Mouse (Mus musculus): ENCODE data around the gene Hrc. TPM values are rescaled to one million over a fixed set of nuclear protein-coding genes. Genes with fewer than 3 reads are reported as not detected.

Hrc gene
- polyA plus RNA-seq, 1 experiment from 2014 or later, result 0.76 TPM

DNA sequence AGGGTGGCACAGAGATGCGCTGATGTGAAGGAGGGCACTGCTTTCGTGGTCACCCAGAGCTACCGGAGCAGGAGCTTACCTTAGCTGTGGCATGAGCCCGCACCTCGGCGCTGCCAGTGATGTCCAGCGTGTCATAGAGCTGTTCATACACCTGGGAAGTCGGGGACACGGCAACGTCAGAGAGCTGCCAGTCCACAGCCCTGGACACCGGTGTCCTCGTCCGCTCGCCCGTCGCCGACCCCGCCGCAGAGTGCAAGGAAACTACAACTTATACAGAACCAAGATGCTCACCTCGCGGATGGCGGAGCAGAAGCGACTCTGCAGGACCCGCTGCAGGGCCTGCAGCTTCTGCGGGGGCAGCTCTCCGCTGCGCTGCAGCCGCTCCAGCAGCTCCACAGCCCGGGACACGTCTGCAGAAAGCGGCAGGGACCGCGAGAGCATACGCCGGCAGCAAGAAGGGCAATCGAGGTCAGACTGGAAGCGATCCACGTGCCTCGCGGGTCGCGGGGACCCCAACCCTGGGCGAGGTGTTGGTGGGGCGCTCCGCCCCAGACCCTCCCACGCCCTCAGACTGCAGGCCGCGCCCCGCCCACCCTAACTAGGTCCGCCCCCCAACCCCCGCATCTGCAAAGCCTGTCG, 34.9 kb downstream of the Hrc start:
- 0 out of 2 replicates have a peak, but pooled peaks have one; percentile 5 for ATAC-seq
- no peak overlapping the region for H3K27ac ChIP-seq (ENCODE audit: low read depth, low read length)
- TF ChIP-seq CTCF (IDR thresholded peaks at IDR 0.05; ENCODE audit: low read depth), result no peak

DNA sequence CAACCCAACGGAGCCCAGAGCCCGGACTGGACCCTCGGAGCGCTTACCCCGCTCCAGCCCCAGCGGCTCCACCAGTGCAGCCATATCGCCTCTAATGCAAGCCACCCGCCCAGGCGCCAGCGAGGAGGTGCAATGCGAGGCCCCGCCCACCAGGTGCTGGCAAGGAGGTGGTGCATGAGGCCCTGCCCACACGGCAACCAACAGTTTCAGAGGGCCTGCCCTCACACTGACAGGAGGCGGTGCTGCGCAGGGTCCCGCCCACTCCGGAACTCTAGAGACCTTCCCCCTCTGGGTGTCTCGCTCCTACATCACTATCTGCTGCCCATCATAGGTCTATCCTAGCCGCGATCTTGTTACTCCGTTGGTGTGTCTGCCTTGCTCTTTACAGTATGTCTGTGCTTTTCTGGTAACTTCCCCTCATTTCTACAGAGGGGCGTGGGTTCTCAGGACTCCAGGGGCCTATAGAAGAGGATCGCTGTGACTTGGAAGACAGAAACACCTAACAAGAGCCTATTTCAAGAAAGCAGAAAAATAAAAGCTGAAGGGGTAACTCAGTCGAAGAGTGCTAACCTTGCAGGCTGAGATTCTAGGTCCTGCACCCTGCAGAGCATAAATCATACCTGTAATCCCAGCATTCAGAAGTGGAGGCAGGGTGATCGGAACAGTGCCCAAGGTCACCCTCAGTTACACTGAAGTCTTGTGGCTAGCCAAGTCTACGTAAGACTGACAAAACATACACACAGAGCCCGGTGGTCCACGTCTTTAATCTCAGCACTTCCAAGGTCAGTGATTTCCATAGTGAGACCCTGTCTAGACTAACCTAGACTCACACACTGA, 35.6 kb downstream of the Hrc start, which contains the start of gene Lin7b:
Lin7b (minus strand) TSS at position 109 of the 837 bp plus-strand sequence.
- peak; percentile 71 for ATAC-seq
- Histone ChIP-seq H3K9me3 (ENCODE audit: control insufficient read depth) (no peaks in the 10 kb centered on the region), H3K4me2 (replicated peaks; ENCODE audit: low read depth) (peak within 1 kb of the TSS; percentile 98), H3K4me3 (ENCODE audit: low read depth, low read length) (peak within 1 kb of the TSS; percentile 53), H3K27me3 (replicated peaks; ENCODE audit: control insufficient read depth, insufficient read depth, low read length) (peaks cover 25% of the 10 kb centered on the region), H3K4me1 (replicated peaks; ENCODE audit: control insufficient read depth, insufficient read depth, low read length) (peaks cover 4% of the 10 kb centered on the region; the same call in 1 of the 2 replicates), H3K27ac (ENCODE audit: low read depth, low read length) (no peak within 1 kb of the TSS), H3K36me3 (ENCODE audit: control insufficient read depth, insufficient read depth) (peaks cover 10% of the 10 kb centered on the region), H3K9ac (ENCODE audit: low read depth, low read length) (peak within 1 kb of the TSS; percentile 48)
- TF ChIP-seq CTCF (IDR thresholded peaks at IDR 0.05; ENCODE audit: low read depth), result peak; percentile 46
- WGBS, result 9% methylated on average over 28 of the region's 28 CpGs

More for the DNA sequence above, 34.9 kb downstream of the Hrc start:
- WGBS, result 5% methylated on average over 52 of the region's 52 CpGs
- Histone ChIP-seq H3K4me3 (ENCODE audit: low read depth, low read length) (peak overlapping the region; percentile 53), H3K4me1 (replicated peaks; ENCODE audit: control insufficient read depth, insufficient read depth, low read length) (peaks cover 4% of the 10 kb centered on the region; the same call in 1 of the 2 replicates), H3K4me2 (replicated peaks; ENCODE audit: low read depth) (peak overlapping the region; percentile 98), H3K36me3 (ENCODE audit: control insufficient read depth, insufficient read depth) (peaks cover 3% of the 10 kb centered on the region; the same call in 1 of the 2 replicates), H3K9ac (ENCODE audit: low read depth, low read length) (peak overlapping the region; percentile 48), H3K27me3 (replicated peaks; ENCODE audit: control insufficient read depth, insufficient read depth, low read length) (peaks cover 31% of the 10 kb centered on the region), H3K9me3 (ENCODE audit: control insufficient read depth) (no peaks in the 10 kb centered on the region)

DNA sequence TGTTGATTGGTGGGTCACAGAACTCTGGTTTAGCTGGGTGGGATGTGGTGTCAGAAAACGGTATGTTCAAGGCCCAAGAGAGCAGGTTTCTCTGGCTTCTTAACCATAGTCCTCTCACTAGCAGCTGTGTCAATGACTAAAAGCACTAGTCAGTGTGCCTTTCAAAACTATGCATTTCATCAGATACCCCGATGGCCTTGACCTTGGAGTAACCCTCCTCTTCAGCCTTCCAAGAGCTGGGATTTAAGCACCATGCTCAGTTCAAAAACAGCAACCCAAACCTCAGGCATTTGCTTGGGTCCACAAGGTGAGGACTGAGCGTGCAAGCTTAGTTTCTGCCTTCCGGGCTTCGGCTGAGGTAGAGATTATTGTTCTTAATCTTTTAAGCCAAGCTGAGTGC, 37.3 kb downstream of the Hrc start:
- H3K4me3 ChIP-seq (ENCODE audit: low read depth, low read length), result no peak overlapping the region
- TF ChIP-seq CTCF (IDR thresholded peaks at IDR 0.05; ENCODE audit: low read depth), result no peak
- no peak overlapping the region for H3K27ac ChIP-seq (ENCODE audit: low read depth, low read length)
- no peak overlapping the region for H3K9ac ChIP-seq (ENCODE audit: low read depth, low read length)
- ATAC-seq, result no peak
- H3K27me3 ChIP-seq (replicated peaks; ENCODE audit: control insufficient read depth, insufficient read depth, low read length), result peaks cover 14% of the 10 kb centered on the region
- peaks cover 4% of the 10 kb centered on the region; the same call in 1 of the 2 replicates for H3K4me1 ChIP-seq (replicated peaks; ENCODE audit: control insufficient read depth, insufficient read depth, low read length)
- H3K36me3 ChIP-seq (ENCODE audit: control insufficient read depth, insufficient read depth), result peaks cover 26% of the 10 kb centered on the region
- no peak overlapping the region for H3K4me2 ChIP-seq (replicated peaks; ENCODE audit: low read depth)
- WGBS, result 73% methylated on average over 5 of the region's 5 CpGs
- no peaks in the 10 kb centered on the region for H3K9me3 ChIP-seq (ENCODE audit: control insufficient read depth)

DNA sequence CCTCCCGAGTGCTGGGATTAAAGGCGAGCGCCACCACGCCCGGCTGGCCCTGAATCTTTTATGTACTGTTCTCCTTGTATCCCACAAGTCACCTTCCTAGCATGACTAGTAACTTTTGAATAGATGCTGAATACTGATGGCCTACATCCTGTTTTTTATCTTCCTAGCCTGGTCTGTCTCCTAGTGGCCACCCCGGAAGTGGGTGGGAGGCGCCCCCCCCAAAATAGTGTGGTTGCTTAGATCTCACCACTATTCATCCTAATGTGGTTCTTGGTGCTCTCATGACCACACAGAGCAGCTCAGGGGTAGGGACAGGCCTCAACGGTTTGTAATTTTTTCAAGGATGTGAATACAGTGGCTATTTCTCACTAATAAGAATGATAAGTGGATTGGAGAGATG, 39.5 kb downstream of the Hrc start:
- H3K27ac ChIP-seq (ENCODE audit: low read depth, low read length), result no peak overlapping the region
- H3K9ac ChIP-seq (ENCODE audit: low read depth, low read length), result no peak overlapping the region
- H3K9me3 ChIP-seq (ENCODE audit: control insufficient read depth), result no peaks in the 10 kb centered on the region
- H3K4me3 ChIP-seq (ENCODE audit: low read depth, low read length), result no peak overlapping the region
- H3K27me3 ChIP-seq (replicated peaks; ENCODE audit: control insufficient read depth, insufficient read depth, low read length), result no peaks in the 10 kb centered on the region
- TF ChIP-seq CTCF (IDR thresholded peaks at IDR 0.05; ENCODE audit: low read depth), result no peak
- H3K4me1 ChIP-seq (replicated peaks; ENCODE audit: control insufficient read depth, insufficient read depth, low read length), result peaks cover 4% of the 10 kb centered on the region; the same call in 1 of the 2 replicates
- ATAC-seq, result no peak
- WGBS, result 86% methylated on average over 8 of the region's 8 CpGs
- H3K36me3 ChIP-seq (ENCODE audit: control insufficient read depth, insufficient read depth), result peaks cover 48% of the 10 kb centered on the region
- no peak overlapping the region for H3K4me2 ChIP-seq (replicated peaks; ENCODE audit: low read depth)

DNA sequence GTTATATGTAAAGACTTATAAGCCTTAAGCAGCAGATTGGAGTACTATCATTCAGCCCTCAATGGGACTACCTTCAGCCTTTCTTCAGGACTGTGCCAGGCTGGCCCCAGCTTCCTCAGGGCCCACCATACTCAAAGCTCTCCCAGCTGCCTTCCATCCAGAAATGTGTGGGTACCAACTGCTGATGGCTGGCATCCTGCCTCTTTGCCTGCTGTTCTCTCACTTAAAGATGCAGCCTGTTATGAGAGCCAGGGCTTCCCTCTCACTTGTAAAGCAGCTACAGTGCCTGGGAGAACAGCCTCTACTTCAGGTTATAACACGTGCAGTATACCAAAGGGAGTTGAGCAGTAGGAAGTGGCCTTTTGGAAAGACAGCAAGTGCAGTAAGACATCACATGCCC, 41.0 kb downstream of the Hrc start:
- no peak for TF ChIP-seq CTCF (IDR thresholded peaks at IDR 0.05; ENCODE audit: low read depth)
- H3K4me3 ChIP-seq (ENCODE audit: low read depth, low read length), result no peak overlapping the region
- H3K27ac ChIP-seq (ENCODE audit: low read depth, low read length), result no peak overlapping the region
- H3K9ac ChIP-seq (ENCODE audit: low read depth, low read length), result no peak overlapping the region
- ATAC-seq, result no peak
- no peaks in the 10 kb centered on the region for H3K27me3 ChIP-seq (replicated peaks; ENCODE audit: control insufficient read depth, insufficient read depth, low read length)
- H3K9me3 ChIP-seq (ENCODE audit: control insufficient read depth), result no peaks in the 10 kb centered on the region
- H3K4me1 ChIP-seq (replicated peaks; ENCODE audit: control insufficient read depth, insufficient read depth, low read length), result no peaks in the 10 kb centered on the region
- H3K4me2 ChIP-seq (replicated peaks; ENCODE audit: low read depth), result no peak overlapping the region
- H3K36me3 ChIP-seq (ENCODE audit: control insufficient read depth, insufficient read depth), result peaks cover 63% of the 10 kb centered on the region
- WGBS, result 69% methylated on average over 1 of the region's 1 CpGs

DNA sequence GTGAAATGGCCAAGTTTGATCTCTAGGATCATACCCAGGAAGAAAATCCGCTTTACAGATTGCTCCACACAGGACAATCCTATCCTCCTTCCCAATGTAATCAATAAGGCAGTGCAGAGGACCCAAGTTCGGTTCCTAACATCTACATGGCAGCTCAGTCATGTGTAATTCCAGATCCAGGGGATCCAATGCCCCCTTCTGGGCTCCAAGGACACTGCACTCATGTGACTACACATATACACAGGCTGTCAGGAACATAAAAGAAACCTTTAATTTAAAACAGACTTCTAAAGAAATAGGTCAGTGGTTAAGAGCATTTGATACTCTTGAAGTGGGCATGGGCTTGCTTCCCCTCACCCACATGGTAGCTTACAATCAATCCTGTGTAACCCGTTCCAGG, 51.0 kb downstream of the Hrc start:
- TF ChIP-seq CTCF (IDR thresholded peaks at IDR 0.05; ENCODE audit: low read depth), result peak; percentile 57

More for the DNA sequence above, 51.0 kb downstream of the Hrc start:
- Histone ChIP-seq H3K9ac (ENCODE audit: low read depth, low read length) (no peak overlapping the region), H3K4me3 (ENCODE audit: low read depth, low read length) (no peak overlapping the region), H3K36me3 (ENCODE audit: control insufficient read depth, insufficient read depth) (peaks cover 96% of the 10 kb centered on the region), H3K27ac (ENCODE audit: low read depth, low read length) (no peak overlapping the region), H3K9me3 (ENCODE audit: control insufficient read depth) (no peaks in the 10 kb centered on the region), H3K4me2 (replicated peaks; ENCODE audit: low read depth) (no peak overlapping the region), H3K4me1 (replicated peaks; ENCODE audit: control insufficient read depth, insufficient read depth, low read length) (no peaks in the 10 kb centered on the region), H3K27me3 (replicated peaks; ENCODE audit: control insufficient read depth, insufficient read depth, low read length) (no peaks in the 10 kb centered on the region)
- no peak for ATAC-seq
- 92% methylated on average over 3 of the region's 3 CpGs for WGBS

Other genes starting within 250 kb of the Hrc start
- gene Rcn3, start 243.1 kb upstream of the Hrc start, polyA plus RNA-seq (2015; fragmentation: Nextera tagmentation; extraction: Ambion mirVana), result 81.8 and 85.6 TPM in 2 replicates
- 2,929 and 3,267 TPM in 2 replicates for gene Fcgrt, start 231.4 kb upstream of the Hrc start, polyA plus RNA-seq (2015; fragmentation: Nextera tagmentation; extraction: Ambion mirVana)
- 1,691 and 1,755 TPM in 2 replicates for gene Rps11, start 210.9 kb upstream of the Hrc start, polyA plus RNA-seq (2015; fragmentation: Nextera tagmentation; extraction: Ambion mirVana)
- gene Rpl13a, start 206.5 kb upstream of the Hrc start, polyA plus RNA-seq (2015; fragmentation: Nextera tagmentation; extraction: Ambion mirVana), result 1,616 and 1,752 TPM in 2 replicates
- 0.70 and 0.82 TPM in 2 replicates for gene Gm45713, start 199.1 kb upstream of the Hrc start, polyA plus RNA-seq (2015; fragmentation: Nextera tagmentation; extraction: Ambion mirVana)
- gene Flt3l, start 198.9 kb upstream of the Hrc start, polyA plus RNA-seq (2015; fragmentation: Nextera tagmentation; extraction: Ambion mirVana), result 2.1 and 2.7 TPM in 2 replicates
- gene Pih1d1, start 181.0 kb upstream of the Hrc start, polyA plus RNA-seq (2015; fragmentation: Nextera tagmentation; extraction: Ambion mirVana), result 63.6 and 64.7 TPM in 2 replicates
- gene Aldh16a1, start 180.7 kb upstream of the Hrc start, polyA plus RNA-seq (2015; fragmentation: Nextera tagmentation; extraction: Ambion mirVana), result 86.8 and 102 TPM in 2 replicates
- gene Slc17a7, start 171.3 kb upstream of the Hrc start, polyA plus RNA-seq (2015; fragmentation: Nextera tagmentation; extraction: Ambion mirVana), result not detected in 2 replicates
- not detected in 2 replicates for gene Gfy, start 155.7 kb upstream of the Hrc start, polyA plus RNA-seq (2015; fragmentation: Nextera tagmentation; extraction: Ambion mirVana)
- gene Pth2, start 154.3 kb upstream of the Hrc start, polyA plus RNA-seq (2015; fragmentation: Nextera tagmentation; extraction: Ambion mirVana), result not detected in 2 replicates
- 0.07 TPM in 1 of 2 replicates, not detected in the other for gene Ccdc155, start 130.4 kb upstream of the Hrc start, polyA plus RNA-seq (2015; fragmentation: Nextera tagmentation; extraction: Ambion mirVana)
- gene Dkkl1, start 123.1 kb upstream of the Hrc start, polyA plus RNA-seq (2015; fragmentation: Nextera tagmentation; extraction: Ambion mirVana), result 0.47 and 0.55 TPM in 2 replicates
- 18.7 and 20.8 TPM in 2 replicates for gene Tead2, start 119.5 kb upstream of the Hrc start, polyA plus RNA-seq (2015; fragmentation: Nextera tagmentation; extraction: Ambion mirVana)
- 1.6 and 2.3 TPM in 2 replicates for gene Cd37, start 96.2 kb upstream of the Hrc start, polyA plus RNA-seq (2015; fragmentation: Nextera tagmentation; extraction: Ambion mirVana)
- not detected in 2 replicates for gene Slc6a16, start 94.2 kb upstream of the Hrc start, polyA plus RNA-seq (2015; fragmentation: Nextera tagmentation; extraction: Ambion mirVana)
- not detected in 2 replicates for gene Slc6a21, start 57.8 kb upstream of the Hrc start, polyA plus RNA-seq (2015; fragmentation: Nextera tagmentation; extraction: Ambion mirVana)
- gene Trpm4, start 1.5 kb upstream of the Hrc start, polyA plus RNA-seq (2015; fragmentation: Nextera tagmentation; extraction: Ambion mirVana), result 49.4 and 55.1 TPM in 2 replicates
- 24.5 and 24.8 TPM in 2 replicates for gene Ppfia3, start 31.7 kb downstream of the Hrc start, polyA plus RNA-seq (2015; fragmentation: Nextera tagmentation; extraction: Ambion mirVana)
- gene Lin7b, start 35.3 kb downstream of the Hrc start, polyA plus RNA-seq (2015; fragmentation: Nextera tagmentation; extraction: Ambion mirVana), result 3.4 TPM in 2 replicates
- gene Snrnp70, start 60.5 kb downstream of the Hrc start, polyA plus RNA-seq (2015; fragmentation: Nextera tagmentation; extraction: Ambion mirVana), result 81.3 and 85.5 TPM in 2 replicates
- gene Kcna7, start 70.4 kb downstream of the Hrc start, polyA plus RNA-seq (2015; fragmentation: Nextera tagmentation; extraction: Ambion mirVana), result 0.07 and 0.08 TPM in 2 replicates
- gene Ntf5, start 78.4 kb downstream of the Hrc start, polyA plus RNA-seq (2015; fragmentation: Nextera tagmentation; extraction: Ambion mirVana), result 2.0 TPM in 2 replicates
- not detected in 2 replicates for gene Lhb, start 85.5 kb downstream of the Hrc start, polyA plus RNA-seq (2015; fragmentation: Nextera tagmentation; extraction: Ambion mirVana)
- gene Gys1, start 99.6 kb downstream of the Hrc start, polyA plus RNA-seq (2015; fragmentation: Nextera tagmentation; extraction: Ambion mirVana), result 10.4 and 10.6 TPM in 2 replicates
- 35.6 and 38.6 TPM in 2 replicates for gene Ruvbl2, start 102.8 kb downstream of the Hrc start, polyA plus RNA-seq (2015; fragmentation: Nextera tagmentation; extraction: Ambion mirVana)
- 13,232 and 14,059 TPM in 2 replicates for gene Ftl1, start 124.6 kb downstream of the Hrc start, polyA plus RNA-seq (2015; fragmentation: Nextera tagmentation; extraction: Ambion mirVana)
- 173 and 180 TPM in 2 replicates for gene Bax, start 131.6 kb downstream of the Hrc start, polyA plus RNA-seq (2015; fragmentation: Nextera tagmentation; extraction: Ambion mirVana)
- gene Tulp2, start 146.6 kb downstream of the Hrc start, polyA plus RNA-seq (2015; fragmentation: Nextera tagmentation; extraction: Ambion mirVana), result 0.65 and 0.78 TPM in 2 replicates
- gene Gm45808, start 151.5 kb downstream of the Hrc start, polyA plus RNA-seq (2015; fragmentation: Nextera tagmentation; extraction: Ambion mirVana), result not detected in 2 replicates
- 1.1 and 1.2 TPM in 2 replicates for gene Dhdh, start 153.5 kb downstream of the Hrc start, polyA plus RNA-seq (2015; fragmentation: Nextera tagmentation; extraction: Ambion mirVana)
- gene Nucb1, start 175.1 kb downstream of the Hrc start, polyA plus RNA-seq (2015; fragmentation: Nextera tagmentation; extraction: Ambion mirVana), result 199 and 218 TPM in 2 replicates
- gene Ppp1r15a, start 191.0 kb downstream of the Hrc start, polyA plus RNA-seq (2015; fragmentation: Nextera tagmentation; extraction: Ambion mirVana), result 7.4 and 9.0 TPM in 2 replicates
- 0.80 and 1.6 TPM in 2 replicates for gene Plekha4, start 191.0 kb downstream of the Hrc start, polyA plus RNA-seq (2015; fragmentation: Nextera tagmentation; extraction: Ambion mirVana)
- gene Hsd17b14, start 219.6 kb downstream of the Hrc start, polyA plus RNA-seq (2015; fragmentation: Nextera tagmentation; extraction: Ambion mirVana), result 0.73 and 1.2 TPM in 2 replicates
- 17.7 and 18.6 TPM in 2 replicates for gene Bcat2, start 234.9 kb downstream of the Hrc start, polyA plus RNA-seq (2015; fragmentation: Nextera tagmentation; extraction: Ambion mirVana)

Data from intestine, postnatal 0 days (tissue).